Mouse (Mus musculus) lung, adult 2 months (tissue): Measurements from ENCODE around the gene Eps8l2.

Source experiments
- CTCF ChIP-seq: fragments of 200-500 bp; IDR thresholded peaks from 2 replicates; pipeline ENCODE4 v1.5.1; 2011; ENCODE audit warnings: mild to moderate bottlenecking, low read length, control low read depth; ENCODE audit not compliant: insufficient read depth
- POLR2A ChIP-seq: fragments of 200-500 bp; IDR thresholded peaks from 2 replicates; pipeline ENCODE4 v1.6.1; 2011; ENCODE audit warnings: low read depth, mild to moderate bottlenecking, control low read depth, low read length, borderline replicate concordance; ENCODE audit errors: extremely low read depth

DNA sequence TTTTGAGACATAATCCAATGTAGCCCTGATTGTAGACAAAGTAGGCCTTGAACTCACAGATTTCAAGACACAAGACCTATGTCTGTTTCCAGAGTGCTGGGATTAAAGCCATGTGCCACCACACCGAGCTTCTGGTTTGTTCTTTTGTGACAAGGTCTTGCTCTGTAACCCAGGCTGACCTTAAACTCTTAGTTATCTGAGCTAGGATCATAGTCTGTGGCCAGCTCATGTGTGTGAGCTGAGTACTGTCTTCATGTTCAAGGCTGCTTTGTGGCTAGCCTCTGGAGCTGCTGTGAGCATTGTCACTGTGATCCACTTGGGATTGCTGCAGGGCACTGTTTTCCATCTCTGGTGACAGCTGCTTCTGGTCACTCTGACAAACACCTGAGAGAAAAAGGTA, 56.7 kb downstream of the Eps8l2 start:
- TF ChIP-seq CTCF: no peak
- TF ChIP-seq POLR2A: no peak
